Mouse (Mus musculus) leukemia stem cell, adult 10-12 weeks (primary cell): Measurements from ENCODE around the gene Vasp. TPM values are rescaled to one million over a fixed set of nuclear protein-coding genes. Genes with fewer than 3 reads are reported as not detected.

Experiments
- polyA plus RNA-seq: library from polyadenylated mRNA; stranded (reverse); fragments of >175 nt; gene quantifications from 2 replicates; pipeline ENCODE4 v1.2.3, GENCODE M21; 2012; ENCODE audit warnings: low replicate concordance

Vasp gene
- polyA plus RNA-seq, result 240 and 739 TPM in 2 replicates

DNA sequence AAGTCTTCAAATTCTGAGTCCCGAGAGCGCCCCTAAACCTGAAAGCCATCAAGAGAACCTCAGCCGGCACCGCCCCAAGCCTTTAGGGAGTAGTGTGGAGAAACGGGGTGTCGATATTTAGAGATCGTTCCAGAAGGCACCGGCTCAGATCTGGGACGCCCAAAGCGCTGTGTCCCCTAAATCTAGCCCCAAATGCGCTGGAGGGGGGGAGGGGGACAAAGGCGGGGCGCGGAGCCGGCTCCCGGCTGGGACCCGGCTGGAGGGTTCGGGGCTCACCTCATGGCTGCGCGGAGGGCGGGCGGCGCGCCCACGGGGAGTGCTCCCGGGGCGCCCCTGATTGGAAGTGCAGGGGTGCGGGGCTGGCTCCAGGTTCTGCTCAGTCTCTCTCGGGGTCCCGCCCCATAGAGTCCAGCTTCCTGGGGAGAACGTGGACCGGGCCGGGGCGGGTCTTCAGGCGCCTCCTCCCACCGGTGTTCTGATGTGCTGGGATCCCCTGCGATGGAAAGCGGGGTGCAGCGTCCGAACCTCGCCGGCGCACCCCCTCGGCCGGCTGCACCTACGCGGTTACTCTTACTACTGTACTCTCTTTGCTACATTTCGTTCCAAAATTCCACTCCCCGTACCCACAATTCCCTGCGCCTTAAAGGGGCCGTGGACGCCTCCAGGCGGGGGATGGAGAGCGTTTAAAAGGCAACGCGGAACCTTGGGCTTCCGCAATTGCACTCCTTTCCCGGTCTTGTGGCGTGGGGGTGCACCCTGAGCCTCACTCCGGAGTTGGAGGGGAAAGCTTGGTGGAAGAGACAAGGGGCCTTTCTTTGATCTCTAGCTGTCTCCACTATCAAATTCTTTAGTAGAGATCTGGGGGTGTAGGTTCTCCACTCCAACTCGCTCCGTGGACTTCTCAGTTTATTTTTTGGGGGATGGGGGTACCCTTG lies at the start of gene Vasp:
Gene Vasp (minus strand): TSS at position 580 of the 935 bp plus-strand sequence.

DNA sequence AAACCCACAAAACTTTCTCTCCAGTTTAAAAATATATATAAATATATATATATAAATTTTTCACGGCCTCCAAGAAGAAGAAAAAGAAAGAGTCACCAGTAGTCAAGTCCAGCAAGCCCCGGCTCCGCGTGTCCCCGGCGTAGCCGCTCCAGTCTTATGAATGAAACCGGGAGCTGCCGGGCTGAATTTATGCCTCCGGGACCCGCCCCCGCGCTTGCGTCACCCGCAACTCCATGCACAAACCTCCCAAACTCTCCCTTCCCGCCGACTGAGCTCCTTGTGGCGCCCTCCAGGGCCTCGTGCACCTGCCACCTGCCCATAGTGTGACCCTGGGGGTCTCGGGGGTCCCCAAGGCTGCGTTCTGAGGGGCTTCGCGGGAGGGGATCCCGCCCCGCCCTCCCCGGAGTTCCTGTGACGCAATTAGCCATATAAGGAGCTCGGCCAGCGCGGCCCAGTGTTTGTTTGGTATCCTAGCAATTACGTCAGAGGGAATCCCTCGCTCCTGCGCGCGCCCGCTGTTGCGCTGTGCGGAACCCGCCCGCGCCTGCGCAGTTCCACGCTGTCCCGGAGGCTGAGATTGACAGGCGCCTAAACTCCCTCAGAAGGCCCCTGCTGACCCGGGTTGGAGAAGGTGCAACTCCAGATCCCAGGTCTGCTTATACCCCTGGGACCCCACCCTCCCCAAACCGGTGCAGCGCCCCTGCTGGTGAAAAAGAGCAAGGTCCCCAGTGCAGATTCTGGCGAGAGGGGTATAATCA lies 38.4 kb upstream of the Vasp start, which contains the start of gene Fosb:
Gene Fosb (minus strand): TSS at position 168 of the 758 bp plus-strand sequence.

DNA sequence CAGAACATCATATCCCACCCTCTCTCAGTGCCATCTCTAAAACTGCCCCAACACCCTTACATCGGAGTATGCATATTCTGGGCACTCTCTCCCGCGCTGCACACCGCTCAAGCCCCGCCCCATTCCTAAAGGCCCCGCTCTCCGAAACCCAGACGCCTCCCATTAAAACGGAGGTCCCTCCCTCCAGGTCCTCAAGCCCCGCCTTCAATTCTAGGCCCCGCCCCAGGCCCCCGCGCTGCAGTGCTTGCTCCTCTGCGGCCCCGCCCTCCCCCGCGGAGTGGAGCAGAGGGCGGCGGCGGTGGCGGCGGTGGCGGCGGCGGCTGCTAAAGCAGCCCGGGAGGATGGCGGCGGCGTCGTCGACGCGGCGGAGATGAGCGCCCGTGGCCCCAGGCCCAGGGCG lies 10.8 kb upstream of the Vasp start, which contains the start of gene Rtn2:
Gene Rtn2 (plus strand): TSS at position 240 of the 400 bp plus-strand sequence.

DNA sequence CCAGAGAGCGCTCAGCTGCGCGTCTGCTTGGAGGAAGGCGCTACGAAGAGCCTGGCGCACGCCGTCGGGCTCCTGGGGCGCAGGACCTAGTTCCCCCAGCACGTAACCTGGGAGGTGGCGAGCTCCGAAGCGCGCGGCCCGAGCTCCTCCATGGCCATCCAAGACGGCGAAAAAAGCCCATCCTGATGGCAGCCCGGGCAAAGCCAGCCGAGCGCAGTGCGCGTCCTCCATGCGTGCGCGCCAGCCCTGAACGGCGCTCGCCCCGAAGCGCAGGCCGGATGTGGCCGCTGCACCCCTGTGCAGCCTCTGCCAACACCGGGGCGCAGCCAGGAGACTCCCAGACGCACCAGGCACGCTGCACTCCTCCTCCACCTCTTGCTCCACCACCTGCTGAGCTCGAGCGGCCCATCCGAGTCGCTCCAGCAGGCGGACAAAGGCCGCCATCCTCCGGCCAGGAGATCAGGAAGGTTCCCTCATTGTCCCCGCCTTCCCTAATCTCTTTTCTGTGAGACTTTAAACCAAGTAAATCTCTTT lies 8.0 kb upstream of the Vasp start, which contains the start of gene Ppm1n:
Gene Ppm1n (minus strand): TSS at position 484 of the 534 bp plus-strand sequence.

DNA sequence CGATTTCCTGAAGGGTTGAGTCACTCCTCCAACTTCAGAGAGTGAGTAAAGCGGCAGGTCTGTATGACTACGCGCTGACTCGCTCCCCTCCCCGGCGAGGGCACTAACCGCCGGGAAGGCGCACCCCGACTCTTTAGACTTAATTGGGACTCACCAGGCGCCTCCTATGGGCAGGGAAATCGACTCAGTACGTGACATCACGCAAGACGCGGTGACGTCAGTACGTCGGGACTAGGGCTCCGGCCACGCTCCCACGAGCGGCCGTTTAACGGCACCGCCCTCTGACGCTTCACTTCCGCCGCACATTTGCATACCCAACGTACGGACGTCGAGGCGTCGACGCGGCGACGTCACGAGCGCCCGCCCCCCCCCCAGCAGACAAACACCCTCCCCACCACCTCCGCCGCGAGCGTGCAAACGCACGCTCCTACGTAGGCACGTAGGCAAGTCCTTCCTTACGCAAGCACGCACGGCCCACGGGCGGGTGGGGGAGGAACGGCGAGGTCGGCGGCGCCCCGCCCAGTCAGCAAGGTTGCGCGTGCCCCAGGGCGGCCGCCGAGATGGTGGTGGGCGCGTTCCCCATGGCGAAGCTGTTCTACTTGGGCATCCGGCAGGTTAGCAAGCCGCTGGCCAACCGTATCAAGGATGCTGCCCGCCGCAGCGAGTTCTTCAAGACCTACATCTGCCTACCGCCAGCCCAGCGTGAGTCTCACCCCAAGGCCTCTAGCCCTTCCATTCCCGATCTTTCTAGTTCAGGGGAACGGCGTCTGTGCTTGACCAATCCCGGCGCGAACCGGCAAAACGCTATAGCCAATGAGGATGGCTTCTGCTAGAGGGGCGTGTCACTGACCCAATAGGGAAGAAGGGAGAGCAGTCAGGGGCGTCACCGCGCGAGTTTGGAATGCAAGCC lies 43.5 kb downstream of the Vasp start, which contains the start of gene Opa3:
Gene Opa3 (plus strand): TSS at position 452 of the 910 bp plus-strand sequence.

DNA sequence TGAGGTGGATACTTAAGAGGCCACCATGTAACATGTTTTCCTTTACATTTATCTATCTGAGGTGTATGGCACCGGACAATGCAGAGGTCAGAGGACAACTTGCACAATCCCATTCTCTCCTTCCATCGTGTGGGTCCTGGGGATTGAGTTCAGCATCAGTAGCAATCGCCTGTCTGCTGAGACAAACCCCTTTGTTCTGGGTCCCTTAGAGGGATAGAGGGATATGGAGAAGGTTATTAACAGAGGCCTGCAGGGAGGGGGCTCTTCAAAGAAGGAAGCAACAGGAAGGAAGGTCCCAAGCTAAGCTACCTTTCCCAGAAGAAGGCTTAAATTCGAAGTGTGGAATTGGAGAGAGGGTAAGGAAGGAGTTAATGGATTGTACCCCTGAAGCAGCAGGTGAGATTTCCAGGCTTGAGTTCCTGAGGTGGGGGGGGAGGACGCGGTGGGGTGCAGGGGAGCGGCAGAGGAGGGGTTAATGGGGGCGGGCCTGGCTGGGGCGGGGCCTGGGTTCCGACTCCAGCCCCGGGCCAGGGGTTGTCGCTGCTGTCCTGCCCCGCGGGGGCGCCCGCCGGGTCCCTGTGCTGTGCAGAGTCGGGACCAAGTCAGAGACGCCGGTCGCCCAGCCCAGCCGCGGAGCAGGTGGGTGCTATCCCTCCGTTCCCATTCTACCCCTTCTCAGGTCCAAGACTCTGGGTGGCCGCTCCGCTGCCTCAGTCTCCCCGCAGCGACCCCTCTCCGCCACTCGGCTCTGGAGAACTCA lies 59.4 kb downstream of the Vasp start, which contains the start of gene Gpr4:
Gene Gpr4 (plus strand): TSS at position 543 of the 760 bp plus-strand sequence.

Other genes with a start within 250 kb of the Vasp start
- 0.11 TPM in 2 replicates for gene Foxa3, start 248.3 kb downstream of the Vasp start, polyA plus RNA-seq
- 181 and 223 TPM in 2 replicates for gene Sympk, start 247.4 kb downstream of the Vasp start, polyA plus RNA-seq
- 0.19 TPM in 1 of 2 replicates, not detected in the other for gene Rsph6a, start 217.1 kb downstream of the Vasp start, polyA plus RNA-seq
- 85.8 and 98.6 TPM in 2 replicates for gene Dmwd, start 195.6 kb downstream of the Vasp start, polyA plus RNA-seq
- 62.6 and 65.4 TPM in 2 replicates for gene Dmpk, start 188.0 kb downstream of the Vasp start, polyA plus RNA-seq
- 10.2 and 12.1 TPM in 2 replicates for gene Six5, start 177.2 kb downstream of the Vasp start, polyA plus RNA-seq
- 0.07 TPM in 1 of 2 replicates, not detected in the other for gene Gm4969, start 153.4 kb downstream of the Vasp start, polyA plus RNA-seq
- 28.1 and 39.2 TPM in 2 replicates for gene Fbxo46, start 152.0 kb downstream of the Vasp start, polyA plus RNA-seq
- gene Qpctl, start 122.5 kb downstream of the Vasp start, polyA plus RNA-seq, result 9.8 and 13.7 TPM in 2 replicates
- 24.1 and 39.0 TPM in 2 replicates for gene Snrpd2, start 122.1 kb downstream of the Vasp start, polyA plus RNA-seq
- 0.07 TPM in 1 of 2 replicates, not detected in the other for gene Gipr, start 105.7 kb downstream of the Vasp start, polyA plus RNA-seq
- gene Eml2, start 95.4 kb downstream of the Vasp start, polyA plus RNA-seq, result 6.5 and 12.1 TPM in 2 replicates
- gene Gpr4, start 59.3 kb downstream of the Vasp start, polyA plus RNA-seq, result 0.88 and 1.3 TPM in 2 replicates
- gene Opa3, start 43.5 kb downstream of the Vasp start, polyA plus RNA-seq, result 10.7 and 15.7 TPM in 2 replicates
- 0.62 and 1.2 TPM in 2 replicates for gene Ppm1n, start 8.2 kb upstream of the Vasp start, polyA plus RNA-seq
- gene Rtn2, start 10.8 kb upstream of the Vasp start, polyA plus RNA-seq, result 0.57 and 1.1 TPM in 2 replicates
- 1.1 and 5.9 TPM in 2 replicates for gene Fosb, start 38.2 kb upstream of the Vasp start, polyA plus RNA-seq
- gene Ercc1, start 73.0 kb upstream of the Vasp start, polyA plus RNA-seq, result 21.3 and 28.9 TPM in 2 replicates
- 35.9 and 52.0 TPM in 2 replicates for gene Cd3eap, start 87.7 kb upstream of the Vasp start, polyA plus RNA-seq
- 19.1 and 23.9 TPM in 2 replicates for gene Ppp1r13l, start 87.9 kb upstream of the Vasp start, polyA plus RNA-seq
- gene Ercc2, start 110.2 kb upstream of the Vasp start, polyA plus RNA-seq, result 43.1 and 62.1 TPM in 2 replicates
- gene Klc3, start 132.3 kb upstream of the Vasp start, polyA plus RNA-seq, result 1.8 and 4.2 TPM in 2 replicates
- gene Ckm, start 133.0 kb upstream of the Vasp start, polyA plus RNA-seq, result 0.33 and 0.72 TPM in 2 replicates
- 18.3 and 53.5 TPM in 2 replicates for gene Mark4, start 187.0 kb upstream of the Vasp start, polyA plus RNA-seq
- 0.96 and 3.4 TPM in 2 replicates for gene Exoc3l2, start 191.5 kb upstream of the Vasp start, polyA plus RNA-seq
- 5.1 and 6.1 TPM in 2 replicates for gene Bloc1s3, start 236.6 kb upstream of the Vasp start, polyA plus RNA-seq
- gene Trappc6a, start 236.6 kb upstream of the Vasp start, polyA plus RNA-seq, result 53.1 and 54.0 TPM in 2 replicates
- gene Nkpd1, start 246.0 kb upstream of the Vasp start, polyA plus RNA-seq, result 0.13 and 0.14 TPM in 2 replicates